Mouse (Mus musculus) hindbrain, embryonic 15.5 days (tissue): ENCODE results near the gene Prr14l. TPM values are rescaled to one million over a fixed set of nuclear protein-coding genes. Genes with fewer than 3 reads are reported as not detected.
"Not testable (repeated sequence)": the region's sequence is repeated elsewhere in the genome, so short reads cannot be mapped to it uniquely, and the experiment has no call there.

ENCODE experiments used
- ATAC-seq: fragments of 200-750 bp; cut with Nextera tagmentation; 2 replicates; pipeline ENCODE4 v1.8.0; 2017; ENCODE audit warnings: low read depth, moderate number of reproducible peaks, moderate TSS enrichment; ENCODE audit not compliant: low FRiP score
- H3K27ac ChIP-seq: fragments of 300-500 bp; sonication (generic); replicated peaks from 2 replicates; pipeline ENCODE4 v1.5.1; 2015; ENCODE audit warnings: mild to moderate bottlenecking, inconsistent platforms
- H3K27me3 ChIP-seq: fragments of 300-500 bp; sonication (generic); 2 replicates; pipeline ENCODE4 v1.6.1; 2015; ENCODE audit warnings: control low read depth, inconsistent platforms
- H3K36me3 ChIP-seq: fragments of 300-500 bp; sonication (generic); 2 replicates; pipeline ENCODE4 v1.6.1; 2015; ENCODE audit warnings: control low read depth, inconsistent platforms
- H3K4me1 ChIP-seq: fragments of 300-500 bp; sonication (generic); replicated peaks from 2 replicates; pipeline ENCODE4 v1.6.1; 2015; ENCODE audit warnings: control low read depth, inconsistent platforms
- H3K4me2 ChIP-seq: fragments of 300-500 bp; sonication (generic); 2 replicates; pipeline ENCODE4 v1.6.1; 2015; ENCODE audit warnings: moderate library complexity, mild to moderate bottlenecking, inconsistent platforms
- H3K4me3 ChIP-seq: fragments of 300-500 bp; sonication (generic); 2 replicates; pipeline ENCODE4 v1.5.1; 2015; ENCODE audit warnings: mild to moderate bottlenecking, inconsistent platforms
- H3K9ac ChIP-seq: fragments of 300-500 bp; sonication (generic); 2 replicates; pipeline ENCODE4 v1.6.1; 2015; ENCODE audit warnings: inconsistent platforms
- H3K9me3 ChIP-seq: fragments of 300-500 bp; sonication (generic); 2 replicates; pipeline ENCODE4 v1.6.1; 2016; ENCODE audit warnings: control low read depth, inconsistent platforms
- WGBS: fragments of 180-500 bp; shearing (Covaris S2); methylation state at CpG from one replicate; pipeline ENCODE4 v1.1.7; 2015; 5-methylcytosine and 5-hydroxymethylcytosine counted together
- polyA plus RNA-seq: library from polyadenylated mRNA; unstranded; fragments of >200 nt; fragmentation: Nextera tagmentation; extraction: Ambion mirVana; gene quantifications from 2 replicates; pipeline ENCODE4 v1.2.1, GENCODE M21; 2015

The Prr14l gene
- polyA plus RNA-seq, 1 experiment from 2014 or later = 7.9 TPM

GRCm38 (mm10) chr5:32747650-32748375, 106.2 kb downstream of the Prr14l start:
- H3K4me2 ChIP-seq = no peak overlapping the region
- no peak overlapping the region for H3K27ac ChIP-seq
- no peak overlapping the region for H3K4me3 ChIP-seq
- no peak overlapping the region for H3K9ac ChIP-seq
- H3K36me3 ChIP-seq = no peaks in the 10 kb centered on the region
- ATAC-seq = no peak
- 65% methylated on average over 6 of the region's 6 CpGs for WGBS
- no peaks in the 10 kb centered on the region for H3K27me3 ChIP-seq
- H3K4me1 ChIP-seq = peaks cover 2% of the 10 kb centered on the region
- no peaks in the 10 kb centered on the region for H3K9me3 ChIP-seq

GRCm38 (mm10) chr5:32745705-32746655, 108.1 kb downstream of the Prr14l start:
- Histone ChIP-seq H3K27me3 (no peaks in the 10 kb centered on the region), H3K9ac (no peak overlapping the region), H3K4me3 (peak overlapping the region; percentile 23), H3K27ac (peak overlapping the region; percentile 52; the same call in 1 of the 2 replicates), H3K4me2 (peak overlapping the region; percentile 29), H3K4me1 (peaks cover 14% of the 10 kb centered on the region), H3K9me3 (no peaks in the 10 kb centered on the region), H3K36me3 (no peaks in the 10 kb centered on the region)
- peak; percentile 73 for ATAC-seq
- 10% methylated on average over 6 of the region's 10 CpGs for WGBS

GRCm38 (mm10) chr5:32742149-32742548, 111.9 kb downstream of the Prr14l start:
- H3K4me2 ChIP-seq = no peak overlapping the region
- 42% methylated on average over 9 of the region's 9 CpGs for WGBS
- no peaks in the 10 kb centered on the region for H3K36me3 ChIP-seq
- peak; percentile 13 for ATAC-seq
- H3K4me1 ChIP-seq = peaks cover 16% of the 10 kb centered on the region
- no peak overlapping the region for H3K4me3 ChIP-seq
- H3K9me3 ChIP-seq = no peaks in the 10 kb centered on the region
- no peak overlapping the region for H3K9ac ChIP-seq
- H3K27ac ChIP-seq = peak overlapping the region; percentile 82
- H3K27me3 ChIP-seq = no peaks in the 10 kb centered on the region

- H3K27ac ChIP-seq = peak overlapping the region; percentile 82
- H3K9me3 ChIP-seq, H3K9ac ChIP-seq, H3K4me2 ChIP-seq, H3K4me3 ChIP-seq, H3K36me3 ChIP-seq, H3K27me3 ChIP-seq: not testable (repeated sequence)
- peak; percentile 46 for ATAC-seq
- WGBS = 68% methylated on average over 4 of the region's 4 CpGs
- H3K4me1 ChIP-seq = peaks cover 16% of the 10 kb centered on the region
Observed at GRCm38 (mm10) chr5:32741377-32741776, 112.7 kb downstream of the Prr14l start.

GRCm38 (mm10) chr5:32740850-32741249, 113.2 kb downstream of the Prr14l start:
- H3K9me3 ChIP-seq, H3K27me3 ChIP-seq, H3K4me2 ChIP-seq, H3K9ac ChIP-seq, ATAC-seq, H3K4me3 ChIP-seq, H3K36me3 ChIP-seq: not testable (repeated sequence)
- Histone ChIP-seq H3K27ac (peak overlapping the region; percentile 82), H3K4me1 (peaks cover 16% of the 10 kb centered on the region)
- WGBS = 78% methylated on average over 8 of the region's 8 CpGs

GRCm38 (mm10) chr5:32740138-32740537, 113.9 kb downstream of the Prr14l start:
- Histone ChIP-seq H3K9ac (no peak overlapping the region), H3K27ac (0 out of 2 replicates have a peak overlapping the region, but pooled peaks have one; percentile 51), H3K4me1 (peaks cover 16% of the 10 kb centered on the region), H3K9me3 (no peaks in the 10 kb centered on the region), H3K27me3 (no peaks in the 10 kb centered on the region), H3K4me3 (no peak overlapping the region), H3K36me3 (no peaks in the 10 kb centered on the region), H3K4me2 (no peak overlapping the region)
- ATAC-seq = no peak
- WGBS = 96% methylated on average over 3 of the region's 3 CpGs

Other genes with a start within 250 kb of the Prr14l start
- 20.4 and 20.5 TPM in 2 replicates for gene Yes1, start 243.1 kb downstream of the Prr14l start, polyA plus RNA-seq
- gene Pisd, start 68.6 kb downstream of the Prr14l start, polyA plus RNA-seq = 88.6 and 99.7 TPM in 2 replicates
- not detected in 2 replicates for gene Gm20671, start 27.1 kb downstream of the Prr14l start, polyA plus RNA-seq
- 26.1 and 26.6 TPM in 2 replicates for gene Depdc5, start 9.4 kb upstream of the Prr14l start, polyA plus RNA-seq
- gene Ywhah, start 164.6 kb upstream of the Prr14l start, polyA plus RNA-seq = 840 and 859 TPM in 2 replicates
- 0.26 and 0.31 TPM in 2 replicates for gene Slc5a1, start 250.0 kb upstream of the Prr14l start, polyA plus RNA-seq